Mouse (Mus musculus): ENCODE data around the gene Olfr1184. TPM values are rescaled to one million over a fixed set of nuclear protein-coding genes. Genes with fewer than 3 reads are reported as not detected.
"Not testable (repeated sequence)": the region's sequence is repeated elsewhere in the genome, so short reads cannot be mapped to it uniquely, and the experiment has no call there.

Olfr1184 gene
- polyA plus RNA-seq (2014; fragmentation: Nextera tagmentation; extraction: Ambion mirVana): not detected in 2 replicates

GRCm38 (mm10) chr2:88483298-88483697 is at the start of gene Olfr1184:
TSS of gene Olfr1184 (plus strand) at chr2:88483598.
- ATAC-seq: no peak
- WGBS: 93% methylated on average over 2 of the region's 2 CpGs
- Histone ChIP-seq H3K4me1 (ENCODE audit: control insufficient read depth, insufficient read depth, low read length) (no peaks in the 10 kb centered on the region), H3K9ac (ENCODE audit: low read length) (no peak within 1 kb of the TSS), H3K4me3 (ENCODE audit: low read depth, low read length) (no peak within 1 kb of the TSS), H3K36me3 (ENCODE audit: control insufficient read depth, insufficient read depth, low read length) (no peaks in the 10 kb centered on the region), H3K4me2 (ENCODE audit: low read length) (no peak within 1 kb of the TSS), H3K9me3 (replicated peaks; ENCODE audit: control insufficient read depth, low read length) (no peaks in the 10 kb centered on the region), H3K27me3 (replicated peaks; ENCODE audit: control insufficient read depth, insufficient read depth, low read length) (no peaks in the 10 kb centered on the region), H3K27ac (ENCODE audit: low read depth, low read length) (no peak within 1 kb of the TSS)
- DNase-seq (ENCODE audit: low spot score): no peak

- no peaks in the 10 kb centered on the region for H3K36me3 ChIP-seq (ENCODE audit: control insufficient read depth, insufficient read depth, low read length)
- H3K9ac ChIP-seq (ENCODE audit: low read length): no peak within 1 kb of the TSS
- no peaks in the 10 kb centered on the region for H3K4me1 ChIP-seq (ENCODE audit: control insufficient read depth, insufficient read depth, low read length)
- H3K4me2 ChIP-seq (ENCODE audit: low read length): no peak within 1 kb of the TSS
- no peaks in the 10 kb centered on the region for H3K27me3 ChIP-seq (replicated peaks; ENCODE audit: control insufficient read depth, insufficient read depth, low read length)
- no peak within 1 kb of the TSS for H3K27ac ChIP-seq (ENCODE audit: low read depth, low read length)
- DNase-seq (ENCODE audit: low spot score) (no peak), ATAC-seq (no peak)
- no peaks in the 10 kb centered on the region for H3K9me3 ChIP-seq (replicated peaks; ENCODE audit: control insufficient read depth, low read length)
- no peak within 1 kb of the TSS for H3K4me3 ChIP-seq (ENCODE audit: low read depth, low read length)
- WGBS: 100% methylated on average over 1 of the region's 1 CpGs
Measured at GRCm38 (mm10) chr2:88449031-88449430, 34.4 kb upstream of the Olfr1184 start, which contains the start of gene Gm13757. TSS of gene Gm13757 (minus strand) at chr2:88449131.

- not testable (repeated sequence) for ATAC-seq; H3K36me3 ChIP-seq (ENCODE audit: control insufficient read depth, insufficient read depth, low read length); H3K27me3 ChIP-seq (replicated peaks; ENCODE audit: control insufficient read depth, insufficient read depth, low read length); H3K4me3 ChIP-seq (ENCODE audit: low read depth, low read length); H3K9ac ChIP-seq (ENCODE audit: low read length); H3K4me1 ChIP-seq (ENCODE audit: control insufficient read depth, insufficient read depth, low read length); DNase-seq (ENCODE audit: low spot score); H3K4me2 ChIP-seq (ENCODE audit: low read length); H3K27ac ChIP-seq (ENCODE audit: low read depth, low read length); H3K9me3 ChIP-seq (replicated peaks; ENCODE audit: control insufficient read depth, low read length)
- 89% methylated on average over 1 of the region's 1 CpGs for WGBS
Measured at GRCm38 (mm10) chr2:88454567-88454966, 28.8 kb upstream of the Olfr1184 start, which contains the start of gene Olfr1183. TSS of gene Olfr1183 (plus strand) at chr2:88454867.

- no peaks in the 10 kb centered on the region for H3K9me3 ChIP-seq (replicated peaks; ENCODE audit: control insufficient read depth, low read length)
- no peak within 1 kb of the TSS for H3K4me2 ChIP-seq (ENCODE audit: low read length)
- H3K27me3 ChIP-seq (replicated peaks; ENCODE audit: control insufficient read depth, insufficient read depth, low read length): no peaks in the 10 kb centered on the region
- ATAC-seq (no peak), DNase-seq (ENCODE audit: low spot score) (no peak)
- WGBS: 75% methylated on average over 2 of the region's 2 CpGs
- H3K36me3 ChIP-seq (ENCODE audit: control insufficient read depth, insufficient read depth, low read length): no peaks in the 10 kb centered on the region
- H3K4me3 ChIP-seq (ENCODE audit: low read depth, low read length): no peak within 1 kb of the TSS
- H3K27ac ChIP-seq (ENCODE audit: low read depth, low read length): no peak within 1 kb of the TSS
- no peak within 1 kb of the TSS for H3K9ac ChIP-seq (ENCODE audit: low read length)
- H3K4me1 ChIP-seq (ENCODE audit: control insufficient read depth, insufficient read depth, low read length): no peaks in the 10 kb centered on the region
Measured at GRCm38 (mm10) chr2:88493020-88493419, 9.6 kb downstream of the Olfr1184 start, which contains the start of gene Olfr1185-ps1. TSS of gene Olfr1185-ps1 (plus strand) at chr2:88493320.

GRCm38 (mm10) chr2:88518251-88518650 is 34.9 kb downstream of the Olfr1184 start, which contains the start of gene Olfr1186:
TSS of gene Olfr1186 (plus strand) at chr2:88518551.
- no peak within 1 kb of the TSS for H3K4me2 ChIP-seq (ENCODE audit: low read length)
- no peaks in the 10 kb centered on the region for H3K4me1 ChIP-seq (ENCODE audit: control insufficient read depth, insufficient read depth, low read length)
- no peaks in the 10 kb centered on the region for H3K36me3 ChIP-seq (ENCODE audit: control insufficient read depth, insufficient read depth, low read length)
- H3K9ac ChIP-seq (ENCODE audit: low read length): no peak within 1 kb of the TSS
- no peak within 1 kb of the TSS for H3K27ac ChIP-seq (ENCODE audit: low read depth, low read length)
- no peak for ATAC-seq
- WGBS: 86% methylated on average over 2 of the region's 2 CpGs
- DNase-seq (ENCODE audit: low spot score): no peak
- no peaks in the 10 kb centered on the region for H3K9me3 ChIP-seq (replicated peaks; ENCODE audit: control insufficient read depth, low read length)
- H3K4me3 ChIP-seq (ENCODE audit: low read depth, low read length): no peak within 1 kb of the TSS
- H3K27me3 ChIP-seq (replicated peaks; ENCODE audit: control insufficient read depth, insufficient read depth, low read length): no peaks in the 10 kb centered on the region

GRCm38 (mm10) chr2:88525720-88526119 is 42.3 kb downstream of the Olfr1184 start:
- no peaks in the 10 kb centered on the region for H3K9me3 ChIP-seq (replicated peaks; ENCODE audit: control insufficient read depth, low read length)
- H3K4me3 ChIP-seq (ENCODE audit: low read depth, low read length): no peak overlapping the region
- H3K36me3 ChIP-seq (ENCODE audit: control insufficient read depth, insufficient read depth, low read length): no peaks in the 10 kb centered on the region
- no peak for DNase-seq (ENCODE audit: low spot score)
- H3K27me3 ChIP-seq (replicated peaks; ENCODE audit: control insufficient read depth, insufficient read depth, low read length): no peaks in the 10 kb centered on the region
- no peaks in the 10 kb centered on the region for H3K4me1 ChIP-seq (ENCODE audit: control insufficient read depth, insufficient read depth, low read length)
- WGBS: 77% methylated on average over 3 of the region's 3 CpGs
- H3K9ac ChIP-seq (ENCODE audit: low read length): no peak overlapping the region
- ATAC-seq: no peak
- H3K4me2 ChIP-seq (ENCODE audit: low read length): no peak overlapping the region
- H3K27ac ChIP-seq (ENCODE audit: low read depth, low read length): no peak overlapping the region

Other genes starting within 250 kb of the Olfr1184 start
- not detected in 2 replicates for gene Olfr1173, start 203.7 kb upstream of the Olfr1184 start, polyA plus RNA-seq (2014; fragmentation: Nextera tagmentation; extraction: Ambion mirVana)
- not detected in 2 replicates for gene Olfr1174-ps, start 168.5 kb upstream of the Olfr1184 start, polyA plus RNA-seq (2014; fragmentation: Nextera tagmentation; extraction: Ambion mirVana)
- gene Olfr1175-ps, start 156.4 kb upstream of the Olfr1184 start, polyA plus RNA-seq (2014; fragmentation: Nextera tagmentation; extraction: Ambion mirVana): not detected in 2 replicates
- not detected in 2 replicates for gene Olfr1176, start 146.9 kb upstream of the Olfr1184 start, polyA plus RNA-seq (2014; fragmentation: Nextera tagmentation; extraction: Ambion mirVana)
- gene Olfr1177-ps, start 137.1 kb upstream of the Olfr1184 start, polyA plus RNA-seq (2014; fragmentation: Nextera tagmentation; extraction: Ambion mirVana): not detected in 2 replicates
- not detected in 2 replicates for gene Olfr1178, start 96.5 kb upstream of the Olfr1184 start, polyA plus RNA-seq (2014; fragmentation: Nextera tagmentation; extraction: Ambion mirVana)
- gene Olfr1179, start 77.1 kb upstream of the Olfr1184 start, polyA plus RNA-seq (2014; fragmentation: Nextera tagmentation; extraction: Ambion mirVana): not detected in 2 replicates
- not detected in 2 replicates for gene Olfr1180, start 64.4 kb upstream of the Olfr1184 start, polyA plus RNA-seq (2014; fragmentation: Nextera tagmentation; extraction: Ambion mirVana)
- not detected in 2 replicates for gene Olfr1181, start 57.4 kb upstream of the Olfr1184 start, polyA plus RNA-seq (2014; fragmentation: Nextera tagmentation; extraction: Ambion mirVana)
- gene Gm13757, start 34.5 kb upstream of the Olfr1184 start, polyA plus RNA-seq (2014; fragmentation: Nextera tagmentation; extraction: Ambion mirVana): not detected in 2 replicates
- not detected in 2 replicates for gene Olfr1183, start 28.7 kb upstream of the Olfr1184 start, polyA plus RNA-seq (2014; fragmentation: Nextera tagmentation; extraction: Ambion mirVana)
- not detected in 2 replicates for gene Olfr1185-ps1, start 9.7 kb downstream of the Olfr1184 start, polyA plus RNA-seq (2014; fragmentation: Nextera tagmentation; extraction: Ambion mirVana)
- not detected in 2 replicates for gene Olfr1186, start 35.0 kb downstream of the Olfr1184 start, polyA plus RNA-seq (2014; fragmentation: Nextera tagmentation; extraction: Ambion mirVana)
- not detected in 2 replicates for gene Olfr1188, start 73.3 kb downstream of the Olfr1184 start, polyA plus RNA-seq (2014; fragmentation: Nextera tagmentation; extraction: Ambion mirVana)
- not detected in 2 replicates for gene Olfr1189, start 102.9 kb downstream of the Olfr1184 start, polyA plus RNA-seq (2014; fragmentation: Nextera tagmentation; extraction: Ambion mirVana)
- not detected in 2 replicates for gene Olfr1191-ps1, start 156.9 kb downstream of the Olfr1184 start, polyA plus RNA-seq (2014; fragmentation: Nextera tagmentation; extraction: Ambion mirVana)
- not detected in 2 replicates for gene Olfr1192-ps1, start 164.9 kb downstream of the Olfr1184 start, polyA plus RNA-seq (2014; fragmentation: Nextera tagmentation; extraction: Ambion mirVana)
- not detected in 2 replicates for gene Olfr1193, start 192.0 kb downstream of the Olfr1184 start, polyA plus RNA-seq (2014; fragmentation: Nextera tagmentation; extraction: Ambion mirVana)
- not detected in 2 replicates for gene Olfr1195, start 205.6 kb downstream of the Olfr1184 start, polyA plus RNA-seq (2014; fragmentation: Nextera tagmentation; extraction: Ambion mirVana)
- not detected in 2 replicates for gene Olfr1196, start 221.0 kb downstream of the Olfr1184 start, polyA plus RNA-seq (2014; fragmentation: Nextera tagmentation; extraction: Ambion mirVana)
- not detected in 2 replicates for gene Olfr1197, start 248.8 kb downstream of the Olfr1184 start, polyA plus RNA-seq (2014; fragmentation: Nextera tagmentation; extraction: Ambion mirVana)